Mouse (Mus musculus): ENCODE measurements around the gene Ing3. TPM values are rescaled to one million over a fixed set of nuclear protein-coding genes. Genes with fewer than 3 reads are reported as not detected.

Ing3 gene
- total and polyA plus RNA-seq, 3 experiments, result 14.5 to 34.3 (median 21.9) TPM

DNA sequence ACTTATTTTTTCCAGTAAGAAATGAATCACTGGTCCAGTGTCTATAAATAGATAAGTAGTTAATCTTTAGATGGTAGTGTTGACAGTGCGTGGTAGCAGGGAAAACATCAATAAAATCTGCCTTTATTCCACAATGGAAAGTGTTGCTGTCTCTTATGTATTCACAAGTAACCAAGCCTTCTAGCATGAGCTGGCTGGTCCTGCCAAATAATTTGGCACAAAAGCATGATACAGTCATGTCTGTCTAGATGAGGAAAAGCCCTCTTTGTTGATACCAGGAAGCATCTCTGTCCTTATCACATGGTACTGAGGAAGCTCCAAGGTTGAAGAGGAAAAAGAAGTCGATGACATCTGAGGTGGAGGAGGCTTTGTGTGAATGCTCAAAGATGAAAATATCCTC lies 32.8 kb upstream of the Ing3 start:
- Histone ChIP-seq H3K27me3 (replicated peaks) (no peaks in the 10 kb centered on the region), H3K79me2 (replicated peaks; ENCODE audit: control insufficient read depth, extremely low read depth, insufficient read depth, poor library complexity, severe bottlenecking) (no peaks in the 10 kb centered on the region), H3K27ac (ENCODE audit: insufficient read depth, low read depth) (no peak overlapping the region), H3K4me2 (ENCODE audit: insufficient read depth, low read depth, poor library complexity, severe bottlenecking) (no peak overlapping the region), H3K9ac (ENCODE audit: insufficient read depth, low read depth) (no peak overlapping the region), H3K9me3 (replicated peaks; ENCODE audit: low read length) (no peaks in the 10 kb centered on the region), H3K36me3 (replicated peaks in 1 of 2; ENCODE audit: control insufficient read depth in 1 of 2, insufficient read depth in 1 of 2, low read length in 1 of 2) (no peaks in the 10 kb centered on the region), H3K4me1 (ENCODE audit: control insufficient read depth in 1 of 2, insufficient read depth in 2 of 2) (no peaks in the 10 kb centered on the region), H3K4me3 (replicated peaks in 1 of 3; ENCODE audit: low read depth in 2 of 3, low read length in 2 of 3, poor library complexity in 1 of 3) (no peak overlapping the region)
- in situ Hi-C loops (cut with MboI; ENCODE audit: low pct_ligation_motif_present, low pct_unique_long_range_greater_than_20kb, low sequenced_read_pairs) (no loop called here), dilution Hi-C loops (cut with MboI; ENCODE audit: extremely low pct_ligation_motif_present, extremely low pct_unique_long_range_greater_than_20kb, low sequenced_read_pairs) (no loop called here)
- TF ChIP-seq MAFK (IDR thresholded peaks at IDR 0.05; ENCODE audit: insufficient replicate concordance, low read length) (no peak), BHLHE40 (IDR thresholded peaks at IDR 0.05; ENCODE audit: low read depth, low read length) (no peak), MYC (IDR thresholded peaks at IDR 0.05; ENCODE audit: low read depth, low read length) (no peak), RAD21 (IDR thresholded peaks at IDR 0.05; ENCODE audit: low read depth, low read length) (no peak), HCFC1 (IDR thresholded peaks at IDR 0.05; ENCODE audit: low read depth, low read length) (no peak), ZNF384 (IDR thresholded peaks at IDR 0.05; ENCODE audit: low read depth, low read length) (no peak), ELF1 (IDR thresholded peaks at IDR 0.05; ENCODE audit: low read depth, low read length) (no peak), CHD2 (IDR thresholded peaks at IDR 0.05; ENCODE audit: low read length) (no peak), CTCF (conservative IDR thresholded peaks at IDR 0.05 in 1 of 2, IDR thresholded peaks at IDR 0.05 in 1 of 2; ENCODE audit: low read depth in 2 of 2, low read length in 2 of 2) (no peak), GABPA (IDR thresholded peaks at IDR 0.05; ENCODE audit: insufficient replicate concordance, low read depth, low read length) (no peak), MXI1 (IDR thresholded peaks at IDR 0.05; ENCODE audit: low read depth, low read length) (no peak), MEF2A (IDR thresholded peaks at IDR 0.05; ENCODE audit: borderline replicate concordance, low read depth, low read length) (no peak), SMC3 (IDR thresholded peaks at IDR 0.05; ENCODE audit: low read depth, low read length) (no peak), TBP (conservative IDR thresholded peaks at IDR 0.05; ENCODE audit: low read depth, low read length) (no peak)
- DNase-seq (ENCODE audit: extremely low read depth), result no peak

DNA sequence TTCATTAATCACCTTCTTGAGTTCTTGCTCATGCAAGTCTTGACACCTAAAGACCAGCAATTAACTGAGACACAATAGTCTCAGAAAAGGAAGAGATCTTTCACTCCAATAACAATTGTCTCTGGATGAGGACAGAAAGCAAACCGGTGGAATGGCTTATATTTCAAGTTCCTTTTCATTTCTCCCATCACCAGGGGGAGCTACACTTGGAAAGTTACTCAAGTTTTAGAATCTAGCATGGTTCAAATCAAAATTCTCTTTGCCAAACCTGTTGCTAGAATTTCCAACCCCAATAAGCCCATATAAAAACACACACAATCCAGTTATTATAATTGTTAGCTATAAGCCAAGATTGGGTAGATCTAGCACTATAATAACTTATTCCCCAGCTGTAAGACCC lies 25.2 kb upstream of the Ing3 start:
- Histone ChIP-seq H3K79me2 (replicated peaks; ENCODE audit: control insufficient read depth, extremely low read depth, insufficient read depth, poor library complexity, severe bottlenecking) (no peaks in the 10 kb centered on the region), H3K4me2 (ENCODE audit: insufficient read depth, low read depth, poor library complexity, severe bottlenecking) (no peak overlapping the region), H3K4me3 (replicated peaks in 1 of 3; ENCODE audit: low read depth in 2 of 3, low read length in 2 of 3, poor library complexity in 1 of 3) (no peak overlapping the region), H3K36me3 (replicated peaks in 1 of 2; ENCODE audit: control insufficient read depth in 1 of 2, insufficient read depth in 1 of 2, low read length in 1 of 2) (no peaks in the 10 kb centered on the region), H3K9ac (ENCODE audit: insufficient read depth, low read depth) (no peak overlapping the region), H3K27me3 (replicated peaks) (no peaks in the 10 kb centered on the region), H3K9me3 (replicated peaks; ENCODE audit: low read length) (no peaks in the 10 kb centered on the region), H3K27ac (ENCODE audit: insufficient read depth, low read depth) (no peak overlapping the region), H3K4me1 (ENCODE audit: control insufficient read depth in 1 of 2, insufficient read depth in 2 of 2) (peaks cover 0 to 9% of the 10 kb centered on the region in 2 experiments; a peak in 2 of 4 replicates)
- TF ChIP-seq MEF2A (IDR thresholded peaks at IDR 0.05; ENCODE audit: borderline replicate concordance, low read depth, low read length), result no peak
- no peak for TF ChIP-seq RCOR1 (conservative IDR thresholded peaks at IDR 0.05; ENCODE audit: low read depth, low read length)
- TF ChIP-seq RAD21 (IDR thresholded peaks at IDR 0.05; ENCODE audit: low read depth, low read length), result peak; percentile 12
- TF ChIP-seq MAZ (IDR thresholded peaks at IDR 0.05; ENCODE audit: low read depth, low read length), result no peak
- TF ChIP-seq SMC3 (IDR thresholded peaks at IDR 0.05; ENCODE audit: low read depth, low read length), result peak; percentile 50
- peak in 1 of 2 experiments; percentile 57; a peak in 2 of 4 replicates for TF ChIP-seq CTCF (conservative IDR thresholded peaks at IDR 0.05 in 1 of 2, IDR thresholded peaks at IDR 0.05 in 1 of 2; ENCODE audit: low read depth in 2 of 2, low read length in 2 of 2)
- DNase-seq (ENCODE audit: extremely low read depth), result no peak
- in situ Hi-C loops (cut with MboI; ENCODE audit: low pct_ligation_motif_present, low pct_unique_long_range_greater_than_20kb, low sequenced_read_pairs), result no loop called here
- dilution Hi-C loops (cut with MboI; ENCODE audit: extremely low pct_ligation_motif_present, extremely low pct_unique_long_range_greater_than_20kb, low sequenced_read_pairs), result no loop called here
